Mouse (Mus musculus): Measurements from ENCODE around the gene Trim24. TPM values are rescaled to one million over a fixed set of nuclear protein-coding genes. Genes with fewer than 3 reads are reported as not detected.
A peak's percentile ranks its signal among the peaks of the same experiment; 100 is the strongest.

Gene Trim24
- total RNA-seq, 1 experiment, result 77.8 TPM

DNA sequence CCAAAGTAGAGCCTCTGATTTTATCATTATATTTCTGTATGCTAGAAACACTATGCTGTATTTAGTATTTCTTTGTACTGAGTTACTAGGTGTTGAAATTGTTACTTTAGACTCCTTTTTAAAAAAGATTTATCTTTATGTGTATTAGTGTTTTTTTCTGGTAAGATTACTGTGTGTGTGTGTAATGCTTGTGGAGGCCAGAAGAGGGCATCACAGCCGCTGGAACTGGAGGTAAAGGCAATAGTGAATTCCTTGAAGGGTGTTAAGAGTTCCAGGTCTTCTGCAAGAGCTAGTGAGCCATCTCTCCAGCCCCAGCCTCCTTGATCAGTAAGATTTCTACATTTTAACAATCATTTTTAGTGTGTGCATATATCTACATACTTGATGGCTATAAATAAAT is 33.2 kb downstream of the Trim24 start:
- Histone ChIP-seq H3K9ac (ENCODE audit: insufficient read depth, low read depth, low read length, poor library complexity, severe bottlenecking) (no peak overlapping the region), H3K4me1 (ENCODE audit: control insufficient read depth in 2 of 2, insufficient read depth in 2 of 2, low read length in 2 of 2, poor library complexity in 1 of 2) (peaks cover 4 to 6% of the 10 kb centered on the region in 2 experiments), H3K27ac (ENCODE audit: insufficient read depth, low read depth, low read length, poor library complexity, severe bottlenecking) (no peak overlapping the region), H3K36me3 (ENCODE audit: control insufficient read depth, insufficient read depth, low read length, poor library complexity, severe bottlenecking) (peaks cover 3% of the 10 kb centered on the region; the same call in 1 of the 2 replicates), H3K4me3 (ENCODE audit: insufficient read depth in 1 of 2, low read depth in 1 of 2, low read length in 2 of 2, poor library complexity in 1 of 2, severe bottlenecking in 1 of 2) (no peak overlapping the region), H3K9me3 (ENCODE audit: control insufficient read depth, insufficient read depth, low read depth, low read length) (no peaks in the 10 kb centered on the region)
- TF ChIP-seq ZC3H11A (IDR thresholded peaks at IDR 0.05; ENCODE audit: borderline replicate concordance, low read depth, low read length) (peak; percentile 37; the same call in 1 of the 2 replicates), CHD2 (IDR thresholded peaks at IDR 0.05; ENCODE audit: low read depth, low read length) (no peak), MAFK (IDR thresholded peaks at IDR 0.05; ENCODE audit: insufficient read depth, low read depth, low read length) (no peak)
- DNase-seq (ENCODE audit: low read depth, low spot score), result no peak
- in situ Hi-C loops (cut with MboI; ENCODE audit: low sequenced_read_pairs in 2 of 2, unreplicated experiment in 2 of 2), result no loop called here

DNA sequence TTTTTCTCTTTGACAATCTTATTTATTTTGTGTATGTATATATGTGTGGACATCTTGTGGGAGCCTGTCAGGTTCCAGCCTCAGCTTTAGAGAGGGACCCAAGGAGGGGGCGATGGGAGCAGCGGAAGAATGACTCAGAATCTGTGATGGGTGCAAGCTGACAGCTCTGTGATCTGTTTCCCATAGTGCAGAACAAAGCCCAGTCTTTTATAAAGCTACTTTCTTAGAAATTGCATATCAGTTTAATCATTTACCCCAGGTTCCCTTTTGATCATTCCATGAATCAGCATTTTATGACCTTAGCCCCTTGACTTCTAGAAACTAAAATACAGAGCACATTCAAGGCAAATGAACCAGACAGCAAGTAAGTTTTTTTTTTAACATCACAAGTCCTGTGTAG is 42.9 kb downstream of the Trim24 start:
- in situ Hi-C loops (cut with MboI; ENCODE audit: low sequenced_read_pairs in 2 of 2, unreplicated experiment in 2 of 2), result no loop called here
- no peak overlapping the region for H3K4me3 ChIP-seq (ENCODE audit: insufficient read depth in 1 of 2, low read depth in 1 of 2, low read length in 2 of 2, poor library complexity in 1 of 2, severe bottlenecking in 1 of 2)
- H3K27ac ChIP-seq (ENCODE audit: insufficient read depth, low read depth, low read length, poor library complexity, severe bottlenecking), result no peak overlapping the region
- H3K9ac ChIP-seq (ENCODE audit: insufficient read depth, low read depth, low read length, poor library complexity, severe bottlenecking), result no peak overlapping the region
- H3K4me1 ChIP-seq (ENCODE audit: control insufficient read depth in 2 of 2, insufficient read depth in 2 of 2, low read length in 2 of 2, poor library complexity in 1 of 2), result no peaks in the 10 kb centered on the region
- no peak for TF ChIP-seq ZC3H11A (IDR thresholded peaks at IDR 0.05; ENCODE audit: borderline replicate concordance, low read depth, low read length)
- TF ChIP-seq CHD2 (IDR thresholded peaks at IDR 0.05; ENCODE audit: low read depth, low read length), result no peak
- no peak for TF ChIP-seq HCFC1 (IDR thresholded peaks at IDR 0.05; ENCODE audit: borderline replicate concordance, insufficient read depth, low read length)
- TF ChIP-seq ZNF384 (IDR thresholded peaks at IDR 0.05; ENCODE audit: low read depth, low read length), result no peak
- no peak for TF ChIP-seq MAFK (IDR thresholded peaks at IDR 0.05; ENCODE audit: insufficient read depth, low read depth, low read length)
- no peaks in the 10 kb centered on the region for H3K9me3 ChIP-seq (ENCODE audit: control insufficient read depth, insufficient read depth, low read depth, low read length)
- H3K36me3 ChIP-seq (ENCODE audit: control insufficient read depth, insufficient read depth, low read length, poor library complexity, severe bottlenecking), result peaks cover 4% of the 10 kb centered on the region
- no peak for DNase-seq (ENCODE audit: low read depth, low spot score)

DNA sequence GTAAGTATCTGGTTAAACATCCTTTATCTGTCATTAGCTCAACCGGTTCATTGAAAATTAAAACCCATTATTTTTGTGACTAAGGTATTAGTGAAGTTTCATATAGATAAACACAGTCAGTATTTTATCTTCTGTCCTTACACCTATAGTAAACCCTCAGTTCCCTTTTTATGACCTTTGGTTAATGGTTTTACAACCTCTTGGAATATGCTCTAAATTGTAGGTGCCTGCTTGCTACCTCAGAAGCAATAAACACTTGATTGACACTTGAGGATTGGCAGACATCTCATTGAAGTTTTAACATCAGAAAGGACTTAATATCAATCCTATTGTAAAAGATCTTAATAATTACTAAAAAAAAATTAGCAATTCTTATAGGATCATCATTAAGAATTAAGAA is 54.5 kb downstream of the Trim24 start:
- Histone ChIP-seq H3K27ac (ENCODE audit: insufficient read depth, low read depth, low read length, poor library complexity, severe bottlenecking) (no peak overlapping the region), H3K9me3 (ENCODE audit: control insufficient read depth, insufficient read depth, low read depth, low read length) (no peaks in the 10 kb centered on the region), H3K4me1 (ENCODE audit: control insufficient read depth in 2 of 2, insufficient read depth in 2 of 2, low read length in 2 of 2, poor library complexity in 1 of 2) (no peaks in the 10 kb centered on the region), H3K36me3 (ENCODE audit: control insufficient read depth, insufficient read depth, low read length, poor library complexity, severe bottlenecking) (peaks cover 12% of the 10 kb centered on the region), H3K4me3 (ENCODE audit: insufficient read depth in 1 of 2, low read depth in 1 of 2, low read length in 2 of 2, poor library complexity in 1 of 2, severe bottlenecking in 1 of 2) (no peak overlapping the region), H3K9ac (ENCODE audit: insufficient read depth, low read depth, low read length, poor library complexity, severe bottlenecking) (no peak overlapping the region)
- TF ChIP-seq CHD2 (IDR thresholded peaks at IDR 0.05; ENCODE audit: low read depth, low read length) (no peak), ZC3H11A (IDR thresholded peaks at IDR 0.05; ENCODE audit: borderline replicate concordance, low read depth, low read length) (no peak), MAFK (IDR thresholded peaks at IDR 0.05; ENCODE audit: insufficient read depth, low read depth, low read length) (no peak), HCFC1 (IDR thresholded peaks at IDR 0.05; ENCODE audit: borderline replicate concordance, insufficient read depth, low read length) (no peak)
- DNase-seq (ENCODE audit: low read depth, low spot score), result no peak
- in situ Hi-C loops (cut with MboI; ENCODE audit: low sequenced_read_pairs in 2 of 2, unreplicated experiment in 2 of 2), result no loop called here

DNA sequence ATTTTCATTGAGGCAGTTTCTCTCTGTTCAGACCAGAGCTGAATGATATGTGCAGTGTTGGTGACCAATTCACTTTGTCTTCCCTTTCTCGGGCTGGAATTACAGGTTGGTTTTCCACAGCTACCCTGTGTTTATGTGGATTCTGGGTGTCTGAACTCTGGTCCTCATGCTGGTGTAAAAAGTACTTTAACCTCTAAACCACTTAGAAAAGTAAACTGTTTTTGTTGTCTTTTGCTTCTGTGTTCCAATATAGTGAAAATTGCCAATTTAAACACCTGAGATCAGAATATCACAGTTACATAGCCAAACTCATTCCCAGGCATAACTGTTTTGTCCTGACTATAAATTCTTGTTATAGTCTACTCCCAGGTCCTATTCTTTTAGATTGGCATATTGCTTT is 56.1 kb downstream of the Trim24 start:
- no peak for DNase-seq (ENCODE audit: low read depth, low spot score)
- H3K9ac ChIP-seq (ENCODE audit: insufficient read depth, low read depth, low read length, poor library complexity, severe bottlenecking), result no peak overlapping the region
- peaks cover 13% of the 10 kb centered on the region for H3K36me3 ChIP-seq (ENCODE audit: control insufficient read depth, insufficient read depth, low read length, poor library complexity, severe bottlenecking)
- no peak overlapping the region for H3K27ac ChIP-seq (ENCODE audit: insufficient read depth, low read depth, low read length, poor library complexity, severe bottlenecking)
- no peaks in the 10 kb centered on the region for H3K4me1 ChIP-seq (ENCODE audit: control insufficient read depth in 2 of 2, insufficient read depth in 2 of 2, low read length in 2 of 2, poor library complexity in 1 of 2)
- no peak overlapping the region for H3K4me3 ChIP-seq (ENCODE audit: insufficient read depth in 1 of 2, low read depth in 1 of 2, low read length in 2 of 2, poor library complexity in 1 of 2, severe bottlenecking in 1 of 2)
- TF ChIP-seq ZNF384 (IDR thresholded peaks at IDR 0.05; ENCODE audit: low read depth, low read length) (no peak), CHD2 (IDR thresholded peaks at IDR 0.05; ENCODE audit: low read depth, low read length) (no peak), HCFC1 (IDR thresholded peaks at IDR 0.05; ENCODE audit: borderline replicate concordance, insufficient read depth, low read length) (no peak), ZC3H11A (IDR thresholded peaks at IDR 0.05; ENCODE audit: borderline replicate concordance, low read depth, low read length) (no peak), MAFK (IDR thresholded peaks at IDR 0.05; ENCODE audit: insufficient read depth, low read depth, low read length) (no peak)
- in situ Hi-C loops (cut with MboI; ENCODE audit: low sequenced_read_pairs in 2 of 2, unreplicated experiment in 2 of 2), result no loop called here
- no peaks in the 10 kb centered on the region for H3K9me3 ChIP-seq (ENCODE audit: control insufficient read depth, insufficient read depth, low read depth, low read length)

DNA sequence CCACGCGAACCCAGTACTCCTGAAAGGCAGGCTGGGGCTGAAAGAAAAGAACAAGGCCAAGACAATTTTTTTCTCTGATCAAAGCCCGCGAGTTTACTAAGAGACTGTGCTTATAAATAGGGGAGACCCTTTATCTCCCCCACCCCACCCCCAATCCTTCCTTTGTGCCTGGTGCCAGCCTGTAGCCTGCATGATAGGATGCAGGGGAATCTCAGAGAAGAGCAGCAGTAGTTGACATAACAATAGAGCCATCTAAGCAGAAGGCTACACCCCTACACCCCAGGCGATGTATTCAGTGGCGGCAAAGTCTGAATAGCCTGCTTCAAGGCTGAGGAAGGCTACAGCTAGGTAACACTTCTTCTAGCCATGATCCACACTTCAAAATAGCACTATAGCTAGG is 65.9 kb downstream of the Trim24 start:
- peaks cover 17% of the 10 kb centered on the region for H3K9me3 ChIP-seq (ENCODE audit: control insufficient read depth, insufficient read depth, low read depth, low read length)
- H3K4me3 ChIP-seq (ENCODE audit: insufficient read depth in 1 of 2, low read depth in 1 of 2, low read length in 2 of 2, poor library complexity in 1 of 2, severe bottlenecking in 1 of 2), result no peak overlapping the region

More for the DNA sequence above, 65.9 kb downstream of the Trim24 start:
- in situ Hi-C loops (cut with MboI; ENCODE audit: low sequenced_read_pairs in 2 of 2, unreplicated experiment in 2 of 2), result no loop called here
- no peak for TF ChIP-seq CHD2 (IDR thresholded peaks at IDR 0.05; ENCODE audit: low read depth, low read length)
- no peak for TF ChIP-seq ZNF384 (IDR thresholded peaks at IDR 0.05; ENCODE audit: low read depth, low read length)
- no peak for TF ChIP-seq HCFC1 (IDR thresholded peaks at IDR 0.05; ENCODE audit: borderline replicate concordance, insufficient read depth, low read length)
- TF ChIP-seq MAFK (IDR thresholded peaks at IDR 0.05; ENCODE audit: insufficient read depth, low read depth, low read length), result no peak
- TF ChIP-seq ZC3H11A (IDR thresholded peaks at IDR 0.05; ENCODE audit: borderline replicate concordance, low read depth, low read length), result no peak
- Histone ChIP-seq H3K4me1 (ENCODE audit: control insufficient read depth in 2 of 2, insufficient read depth in 2 of 2, low read length in 2 of 2, poor library complexity in 1 of 2) (no peaks in the 10 kb centered on the region; a peak in 1 of 4 replicates), H3K36me3 (ENCODE audit: control insufficient read depth, insufficient read depth, low read length, poor library complexity, severe bottlenecking) (peaks cover 8% of the 10 kb centered on the region), H3K9ac (ENCODE audit: insufficient read depth, low read depth, low read length, poor library complexity, severe bottlenecking) (no peak overlapping the region), H3K27ac (ENCODE audit: insufficient read depth, low read depth, low read length, poor library complexity, severe bottlenecking) (peak overlapping the region; percentile 71; the same call in 1 of the 2 replicates)
- peak; percentile 40 for DNase-seq (ENCODE audit: low read depth, low spot score)

Data from ES-E14 (cell line).